Mouse (Mus musculus) MEL (cell line): Measurements from ENCODE around the gene Galnt14. TPM values are rescaled to one million over a fixed set of nuclear protein-coding genes. Genes with fewer than 3 reads are reported as not detected.

Experiments
- DNase-seq: peaks from one replicate; pipeline ENCODE4 v3.0.0; 2011; ENCODE audit warnings: low read depth, low spot score
- H3K27ac ChIP-seq: 2 replicates; pipeline ENCODE4 v1.5.1; 2012; ENCODE audit warnings: low read depth, mild to moderate bottlenecking, control low read depth, low read length, moderate library complexity; ENCODE audit not compliant: control insufficient read depth
- H3K27me3 ChIP-seq, 2 experiments: fragments of 150-350 bp in 1 of 2; sonication (generic) in 1 of 2; 2 replicates each; pipeline ENCODE4 v1.6.1; 2012; ENCODE audit warnings: low read length in 2 of 2, mild to moderate bottlenecking in 2 of 2, improper control_type of control experiment in 1 of 2, moderate library complexity in 1 of 2; ENCODE audit not compliant: insufficient read depth in 2 of 2, control insufficient read depth in 1 of 2
- H3K36me3 ChIP-seq, 2 experiments: 2 replicates each; pipeline ENCODE4 v1.6.1; 2012 to 2014; ENCODE audit warnings: low read length in 2 of 2, improper control_type of control experiment in 1 of 2, inconsistent platforms in 1 of 2, mild to moderate bottlenecking in 1 of 2; ENCODE audit not compliant: insufficient read depth in 2 of 2, control insufficient read depth in 1 of 2
- H3K4me1 ChIP-seq, 2 experiments: fragments of 150-350 bp in 1 of 2; sonication (generic) in 1 of 2; 2 replicates each; pipeline ENCODE4 v1.6.1; 2012; ENCODE audit warnings: low read length in 2 of 2, improper control_type of control experiment in 1 of 2, mild to moderate bottlenecking in 1 of 2; ENCODE audit not compliant: insufficient read depth in 2 of 2, control insufficient read depth in 1 of 2
- H3K4me3 ChIP-seq, 2 experiments: fragments of 150-350 bp in 1 of 2; sonication (generic) in 1 of 2; 2 replicates each; pipeline ENCODE4 v1.5.1; 2012; ENCODE audit warnings: low read depth in 2 of 2, low read length in 2 of 2, mild to moderate bottlenecking in 2 of 2, moderate library complexity in 2 of 2, control low read depth in 1 of 2, improper control_type of control experiment in 1 of 2; ENCODE audit not compliant: control insufficient read depth in 1 of 2, insufficient read depth in 1 of 2
- H3K79me2 ChIP-seq: 2 replicates; pipeline ENCODE4 v1.6.1; 2012; ENCODE audit warnings: mild to moderate bottlenecking, low read length, moderate library complexity; ENCODE audit not compliant: control insufficient read depth, poor library complexity, insufficient read depth
- H3K9ac ChIP-seq: 2 replicates; pipeline ENCODE4 v1.6.1; 2012; ENCODE audit warnings: low read depth, mild to moderate bottlenecking, control low read depth, low read length, moderate library complexity; ENCODE audit not compliant: control insufficient read depth, poor library complexity, severe bottlenecking
- H3K9me3 ChIP-seq: fragments of 150-350 bp; sonication (generic); replicated peaks from 2 replicates; pipeline ENCODE4 v1.6.1; 2012; ENCODE audit warnings: mild to moderate bottlenecking, low read length, improper control_type of control experiment, moderate library complexity; ENCODE audit not compliant: insufficient read depth
- BHLHE40 ChIP-seq: IDR thresholded peaks from 2 replicates; pipeline ENCODE4 v1.6.1; 2012; ENCODE audit warnings: low read depth, mild to moderate bottlenecking, inconsistent platforms, low read length, improper control_type of control experiment, borderline replicate concordance
- CHD2 ChIP-seq: IDR thresholded peaks from 2 replicates; pipeline ENCODE4 v1.6.1; 2011; ENCODE audit warnings: low read length, improper control_type of control experiment
- EP300 ChIP-seq, 2 experiments: IDR thresholded peaks; 2 replicates each; pipeline ENCODE4 v1.6.1; 2011; ENCODE audit warnings: improper control_type of control experiment in 2 of 2, low read length in 2 of 2, low read depth in 1 of 2, mild to moderate bottlenecking in 1 of 2
- ETS1 ChIP-seq: IDR thresholded peaks from 2 replicates; pipeline ENCODE4 v1.6.1; 2012; ENCODE audit warnings: low read depth, mild to moderate bottlenecking, inconsistent platforms, low read length, improper control_type of control experiment, moderate library complexity
- GABPA ChIP-seq: IDR thresholded peaks from 2 replicates; pipeline ENCODE4 v1.6.1; 2012; ENCODE audit warnings: low read depth, mild to moderate bottlenecking, inconsistent platforms, low read length, improper control_type of control experiment, moderate library complexity
- HCFC1 ChIP-seq: IDR thresholded peaks from 2 replicates; pipeline ENCODE4 v1.6.1; 2012; ENCODE audit warnings: low read depth, mild to moderate bottlenecking, inconsistent platforms, low read length, improper control_type of control experiment, moderate library complexity
- KAT2A ChIP-seq: conservative IDR thresholded peaks from 2 replicates; pipeline ENCODE4 v1.6.1; 2012; ENCODE audit warnings: low read depth, low read length, improper control_type of control experiment, inconsistent platforms
- MAFK ChIP-seq: IDR thresholded peaks from 2 replicates; pipeline ENCODE4 v1.6.1; 2011; ENCODE audit warnings: low read depth, mild to moderate bottlenecking, low read length, improper control_type of control experiment, borderline replicate concordance
- MAX ChIP-seq: IDR thresholded peaks from 2 replicates; pipeline ENCODE4 v1.6.1; 2011; ENCODE audit warnings: low read length, improper control_type of control experiment
- MXI1 ChIP-seq: IDR thresholded peaks from 2 replicates; pipeline ENCODE4 v1.6.1; 2011; ENCODE audit warnings: mild to moderate bottlenecking, low read depth, low read length, improper control_type of control experiment
- MYB ChIP-seq: IDR thresholded peaks from 2 replicates; pipeline ENCODE4 v1.6.1; 2011; ENCODE audit warnings: mild to moderate bottlenecking, low read depth, low read length, improper control_type of control experiment
- MYC ChIP-seq: IDR thresholded peaks from 2 replicates; pipeline ENCODE4 v1.6.1; 2011; ENCODE audit warnings: low read depth, mild to moderate bottlenecking, low read length, improper control_type of control experiment, moderate library complexity
- NELFE ChIP-seq: IDR thresholded peaks from 2 replicates; pipeline ENCODE4 v1.6.1; 2011; ENCODE audit warnings: low read depth, low read length, improper control_type of control experiment
- NRF1 ChIP-seq: IDR thresholded peaks from 2 replicates; pipeline ENCODE4 v1.6.1; 2014; ENCODE audit warnings: low read depth, mild to moderate bottlenecking, inconsistent platforms, low read length, improper control_type of control experiment, moderate library complexity; ENCODE audit not compliant: poor library complexity, insufficient read depth, severe bottlenecking
- RCOR1 ChIP-seq: IDR thresholded peaks from 2 replicates; pipeline ENCODE4 v1.6.1; 2012; ENCODE audit warnings: low read depth, mild to moderate bottlenecking, inconsistent platforms, low read length, improper control_type of control experiment
- SIN3A ChIP-seq: IDR thresholded peaks from 2 replicates; pipeline ENCODE4 v1.6.1; 2012; ENCODE audit warnings: low read length, improper control_type of control experiment, inconsistent platforms
- TAL1 ChIP-seq: IDR thresholded peaks from 2 replicates; pipeline ENCODE4 v1.6.1; 2012; ENCODE audit warnings: mild to moderate bottlenecking, inconsistent platforms, low read length, moderate library complexity, mixed read lengths
- TCF12 ChIP-seq: IDR thresholded peaks from 2 replicates; pipeline ENCODE4 v1.6.1; 2014; ENCODE audit warnings: low read depth, mild to moderate bottlenecking, inconsistent platforms, low read length, improper control_type of control experiment, moderate library complexity
- USF2 ChIP-seq, 2 experiments: IDR thresholded peaks; 2 replicates each; pipeline ENCODE4 v1.6.1; 2011 to 2012; ENCODE audit warnings: improper control_type of control experiment in 2 of 2, low read length in 2 of 2, borderline replicate concordance in 1 of 2, inconsistent platforms in 1 of 2, low read depth in 1 of 2, mild to moderate bottlenecking in 1 of 2; ENCODE audit not compliant: insufficient read depth in 1 of 2
- ZC3H11A ChIP-seq: IDR thresholded peaks from 2 replicates; pipeline ENCODE4 v1.6.1; 2012; ENCODE audit warnings: low read depth, mild to moderate bottlenecking, inconsistent platforms, low read length, improper control_type of control experiment
- ZKSCAN1 ChIP-seq: IDR thresholded peaks from 2 replicates; pipeline ENCODE4 v1.6.1; 2012; ENCODE audit warnings: low read depth, mild to moderate bottlenecking, inconsistent platforms, low read length, improper control_type of control experiment, moderate library complexity
- polyA plus RNA-seq, 2 experiments: library from polyadenylated mRNA; stranded (reverse) in 1 of 2; unstranded in 1 of 2; fragments of >175 nt in 1 of 2; fragments of >200 nt in 1 of 2; gene quantifications; 2 replicates each; pipeline versions ENCODE4 v1.2.1 to v1.2.4; 2012; ENCODE audit warnings: low replicate concordance in 2 of 2, low read depth in 1 of 2; ENCODE audit not compliant: insufficient read length in 2 of 2, insufficient read depth in 1 of 2, missing spikeins in 1 of 2
- total RNA-seq: library from RNA; depleted of rRNA; stranded (reverse); fragments of 300-350 nt; gene quantifications from 2 replicates; pipeline ENCODE4 v1.2.3, GENCODE M21; 2012

The Galnt14 gene
- total and polyA plus RNA-seq, 3 experiments = not detected

- Histone ChIP-seq H3K79me2 (no peaks in the 10 kb centered on the region), H3K27ac (no peak overlapping the region), H3K9ac (no peak overlapping the region), H3K4me3 (no peak overlapping the region), H3K36me3 (no peaks in the 10 kb centered on the region), H3K27me3 (no peaks in the 10 kb centered on the region), H3K4me1 (no peaks in the 10 kb centered on the region), H3K9me3 (no peaks in the 10 kb centered on the region)
- TF ChIP-seq CHD2 (no peak), TCF12 (no peak), ETS1 (no peak), EP300 (IDR thresholded peaks at IDR 0.05; ENCODE audit: low read depth in 1 of 2, low read length in 2 of 2) (no peak), HCFC1 (no peak), ZKSCAN1 (no peak), KAT2A (no peak), RCOR1 (no peak), MYC (no peak), GABPA (no peak), MXI1 (no peak), SIN3A (no peak), NRF1 (no peak), TAL1 (no peak), MAX (no peak), BHLHE40 (no peak), MYB (no peak)
- no peak for DNase-seq
Measured at GRCm38 (mm10) chr17:73489519-73489918, 220.7 kb downstream of the Galnt14 start.

GRCm38 (mm10) chr17:73487792-73488191, 222.5 kb downstream of the Galnt14 start:
- DNase-seq = peak; percentile 23
- Histone ChIP-seq H3K36me3 (no peaks in the 10 kb centered on the region), H3K79me2 (no peaks in the 10 kb centered on the region)
- TF ChIP-seq NRF1 = no peak
- no peak for TF ChIP-seq USF2 (IDR thresholded peaks at IDR 0.05; ENCODE audit: borderline replicate concordance in 1 of 2, insufficient read depth in 1 of 2, low read depth in 1 of 2, low read length in 2 of 2)
- no peak for TF ChIP-seq NELFE
- TF ChIP-seq SIN3A = no peak
- TF ChIP-seq ZC3H11A = no peak
- no peak for TF ChIP-seq MAX
- TF ChIP-seq BHLHE40 = no peak
- no peak for TF ChIP-seq EP300 (IDR thresholded peaks at IDR 0.05; ENCODE audit: low read depth in 1 of 2, low read length in 2 of 2)
- TF ChIP-seq MAFK = no peak
- TF ChIP-seq CHD2 = no peak
- no peak for TF ChIP-seq MXI1
- no peak for TF ChIP-seq MYC
- no peak for TF ChIP-seq TCF12
- TF ChIP-seq, all 39 proteins: peak for 0
- Histone ChIP-seq H3K4me1 (no peaks in the 10 kb centered on the region), H3K9ac (no peak overlapping the region), H3K27ac (no peak overlapping the region), H3K9me3 (no peaks in the 10 kb centered on the region), H3K4me3 (no peak overlapping the region), H3K27me3 (no peaks in the 10 kb centered on the region)
